Mouse (Mus musculus) ES-E14 (cell line): Measurements from ENCODE around the gene Nab1.

ENCODE experiments used
- CHD2 ChIP-seq: IDR thresholded peaks from 2 replicates; pipeline ENCODE4 v1.6.1; 2014; ENCODE audit warnings: mild to moderate bottlenecking, low read depth, low read length, inconsistent platforms
- MAFK ChIP-seq: IDR thresholded peaks from 2 replicates; pipeline ENCODE4 v1.6.1; 2014; ENCODE audit warnings: mild to moderate bottlenecking, low read depth, low read length, inconsistent platforms; ENCODE audit not compliant: insufficient read depth
- ZC3H11A ChIP-seq: IDR thresholded peaks from 2 replicates; pipeline ENCODE4 v1.6.1; 2012; ENCODE audit warnings: low read depth, mild to moderate bottlenecking, inconsistent platforms, low read length, borderline replicate concordance
- ZNF384 ChIP-seq: IDR thresholded peaks from 2 replicates; pipeline ENCODE4 v1.6.1; 2012; ENCODE audit warnings: low read depth, low read length, inconsistent platforms

- TF ChIP-seq MAFK = no peak
- TF ChIP-seq ZC3H11A = no peak
- TF ChIP-seq CHD2 = no peak
- TF ChIP-seq ZNF384 = no peak
These were observed 46.3 kb upstream of the Nab1 start for GRCm38 (mm10) chr1:52546796-52547195.
